Mouse (Mus musculus) liver, embryonic 14.5 days (tissue): ENCODE data around the gene Parp2. TPM values are rescaled to one million over a fixed set of nuclear protein-coding genes. Genes with fewer than 3 reads are reported as not detected.

Experiments used
- ATAC-seq: fragments of 200-750 bp; cut with Nextera tagmentation; 2 replicates; pipeline ENCODE4 v1.8.0; 2017; ENCODE audit warnings: moderate number of reproducible peaks, mild to moderate bottlenecking, moderate library complexity; ENCODE audit not compliant: insufficient read depth
- DNase-seq, 3 experiments: peaks; one replicate each; pipeline ENCODE4 v3.0.0-alpha.2; 2012 to 2013; ENCODE audit warnings: low read depth in 3 of 3, low spot score in 3 of 3
- H3K27ac ChIP-seq: fragments of 300-500 bp; sonication (generic); 2 replicates; pipeline ENCODE4 v1.5.1; 2014; ENCODE audit warnings: moderate library complexity, mild to moderate bottlenecking, control low read depth, inconsistent platforms
- H3K27me3 ChIP-seq: fragments of 300-500 bp; sonication (generic); 2 replicates; pipeline ENCODE4 v1.6.1; 2014; ENCODE audit warnings: mild to moderate bottlenecking, low read length, moderate library complexity; ENCODE audit not compliant: control insufficient read depth, insufficient read depth
- H3K36me3 ChIP-seq: fragments of 300-500 bp; sonication (generic); replicated peaks from 2 replicates; pipeline ENCODE4 v1.6.1; 2014; ENCODE audit warnings: low read depth; ENCODE audit not compliant: control insufficient read depth, insufficient read depth
- H3K4me1 ChIP-seq, 2 experiments: fragments of 200-500 bp in 1 of 2; fragments of 300-500 bp in 1 of 2; sonication (generic) in 1 of 2; replicated peaks; 2 replicates each; pipeline ENCODE4 v1.6.1; 2012 to 2014; ENCODE audit warnings: antibody characterized with exemption in 1 of 2, inconsistent platforms in 1 of 2, low read length in 1 of 2; ENCODE audit not compliant: control insufficient read depth in 2 of 2, insufficient read depth in 2 of 2
- H3K4me2 ChIP-seq: fragments of 300-500 bp; sonication (generic); 2 replicates; pipeline ENCODE4 v1.6.1; 2014; ENCODE audit warnings: low read depth, mild to moderate bottlenecking, control low read depth, moderate library complexity
- H3K4me3 ChIP-seq, 2 experiments: fragments of 200-500 bp in 1 of 2; fragments of 300-500 bp in 1 of 2; sonication (generic) in 1 of 2; 2 replicates each; pipeline ENCODE4 v1.5.1; 2012 to 2014; ENCODE audit warnings: low read depth in 2 of 2, low read length in 2 of 2, mild to moderate bottlenecking in 2 of 2, control low read depth in 1 of 2, inconsistent platforms in 1 of 2, moderate library complexity in 1 of 2; ENCODE audit not compliant: insufficient read depth in 1 of 2
- H3K9ac ChIP-seq: fragments of 300-500 bp; sonication (generic); replicated peaks from 2 replicates; pipeline ENCODE4 v1.6.1; 2014; ENCODE audit warnings: mild to moderate bottlenecking, control low read depth, moderate library complexity
- H3K9me3 ChIP-seq: fragments of 300-500 bp; sonication (generic); 2 replicates; pipeline ENCODE4 v1.6.1; 2016; ENCODE audit warnings: low read length, mixed read lengths; ENCODE audit not compliant: control insufficient read depth
- CTCF ChIP-seq: IDR thresholded peaks from 2 replicates; pipeline ENCODE4 v1.5.1; 2016; ENCODE audit warnings: antibody characterized with exemption, low read depth, control low read depth
- EP300 ChIP-seq: IDR thresholded peaks from 2 replicates; pipeline ENCODE4 v1.6.1; 2016; ENCODE audit warnings: antibody characterized with exemption, low read depth
- WGBS: fragments of 180-500 bp; shearing (Covaris S2); extraction: QIAGEN DNeasy Blood & Tissue Kit; methylation state at CpG from one replicate; pipeline ENCODE4 v1.1.7; 2014; ENCODE audit not compliant: insufficient replicate concordance; 5-methylcytosine and 5-hydroxymethylcytosine counted together
- polyA plus RNA-seq, 2 experiments: library from polyadenylated mRNA; depleted of rRNA in 1 of 2; stranded (reverse) in 1 of 2; unstranded in 1 of 2; fragments of >200 nt; fragmentation: Nextera tagmentation in 1 of 2; extraction: Ambion mirVana in 1 of 2; gene quantifications; 2 replicates each; pipeline versions ENCODE4 v1.2.1 to v1.2.3; 2012 to 2014

Parp2 gene
- polyA plus RNA-seq, 2 experiments = 31.3 to 32.9 TPM

GRCm38 (mm10) chr14:50826579-50826978 lies 18.9 kb downstream of the Parp2 start:
- Histone ChIP-seq H3K27ac (no peak overlapping the region), H3K4me2 (no peak overlapping the region), H3K27me3 (no peaks in the 10 kb centered on the region), H3K9me3 (no peaks in the 10 kb centered on the region), H3K36me3 (peaks cover 2% of the 10 kb centered on the region; the same call in 1 of the 2 replicates), H3K4me3 (no peak overlapping the region), H3K9ac (no peak overlapping the region), H3K4me1 (0 out of 4 replicates have a peak, but pooled peaks cover 0 to 2% of the 10 kb centered on the region in 2 experiments)
- ATAC-seq (no peak), DNase-seq (no peak)
- TF ChIP-seq CTCF (no peak), EP300 (no peak)
- 72% methylated on average over 4 of the region's 4 CpGs for WGBS

- no peak overlapping the region for H3K4me2 ChIP-seq
- 64% methylated on average over 3 of the region's 3 CpGs for WGBS
- H3K9me3 ChIP-seq = no peaks in the 10 kb centered on the region
- TF ChIP-seq EP300 (no peak), CTCF (no peak)
- ATAC-seq = no peak
- no peak overlapping the region for H3K9ac ChIP-seq
- no peaks in the 10 kb centered on the region for H3K36me3 ChIP-seq
- no peaks in the 10 kb centered on the region for H3K4me1 ChIP-seq
- H3K4me3 ChIP-seq = no peak overlapping the region
- no peaks in the 10 kb centered on the region for H3K27me3 ChIP-seq
- DNase-seq = no peak
- H3K27ac ChIP-seq = no peak overlapping the region
These were observed 22.2 kb downstream of the Parp2 start for GRCm38 (mm10) chr14:50829878-50830277.

GRCm38 (mm10) chr14:50833964-50834363 lies 26.3 kb downstream of the Parp2 start:
- Histone ChIP-seq H3K9ac (no peak overlapping the region), H3K4me3 (no peak overlapping the region), H3K27ac (no peak overlapping the region), H3K4me2 (no peak overlapping the region), H3K36me3 (no peaks in the 10 kb centered on the region), H3K9me3 (no peaks in the 10 kb centered on the region), H3K27me3 (no peaks in the 10 kb centered on the region), H3K4me1 (no peaks in the 10 kb centered on the region)
- ATAC-seq (peak; percentile 51; the same call in 1 of the 2 replicates), DNase-seq (peak in 1 of 3 experiments; percentile 17)
- TF ChIP-seq CTCF (no peak), EP300 (no peak)
- WGBS = 42% methylated on average over 10 of the region's 10 CpGs

- Histone ChIP-seq H3K36me3 (no peaks in the 10 kb centered on the region), H3K27me3 (no peaks in the 10 kb centered on the region), H3K27ac (no peak overlapping the region), H3K4me3 (no peak overlapping the region), H3K4me1 (no peaks in the 10 kb centered on the region), H3K9me3 (no peaks in the 10 kb centered on the region), H3K4me2 (no peak overlapping the region), H3K9ac (no peak overlapping the region)
- ATAC-seq = no peak
- TF ChIP-seq CTCF (no peak), EP300 (no peak)
- DNase-seq = no peak
- WGBS = 35% methylated on average over 2 of the region's 2 CpGs
These were observed 26.8 kb downstream of the Parp2 start for GRCm38 (mm10) chr14:50834435-50834834.

GRCm38 (mm10) chr14:50837236-50837635 lies 29.6 kb downstream of the Parp2 start:
- WGBS = 51% methylated on average over 6 of the region's 6 CpGs
- Histone ChIP-seq H3K4me3 (no peak overlapping the region), H3K36me3 (no peaks in the 10 kb centered on the region), H3K27me3 (no peaks in the 10 kb centered on the region), H3K4me2 (no peak overlapping the region), H3K9ac (no peak overlapping the region), H3K4me1 (no peaks in the 10 kb centered on the region), H3K27ac (no peak overlapping the region), H3K9me3 (no peaks in the 10 kb centered on the region)
- ATAC-seq (no peak), DNase-seq (no peak)
- TF ChIP-seq CTCF (peak; percentile 54), EP300 (no peak)
